Mouse (Mus musculus) kidney, postnatal 10 days (tissue): ENCODE measurements at regions not wholly inside any gene's neighbourhood (a gene's known extent, or its start where the extent isn't known, plus 50 kb on each side); places are given as distances from the start of the nearest gene placed in this dataset.

Experiments
- DNase-seq: peaks from one replicate; pipeline ENCODE4 v3.0.0; 2021; ENCODE audit warnings: mixed read lengths

GRCm38 (mm10) chr15:56027197-56027818 lies 1450.1 kb downstream of the Slc22a22 start:
- no peak for DNase-seq

- no peak for DNase-seq
Measured at GRCm38 (mm10) chr15:56024705-56025104, 1452.7 kb downstream of the Slc22a22 start.

- DNase-seq: no peak
Measured at GRCm38 (mm10) chr15:56023862-56024484, 1453.5 kb downstream of the Slc22a22 start.

GRCm38 (mm10) chr15:56022315-56022714 lies 1455.1 kb downstream of the Slc22a22 start:
- DNase-seq: no peak

GRCm38 (mm10) chr15:56018141-56018540 lies 1459.3 kb downstream of the Slc22a22 start:
- no peak for DNase-seq

- DNase-seq: no peak
Measured at GRCm38 (mm10) chr15:56017561-56017960, 1459.9 kb downstream of the Slc22a22 start.

GRCm38 (mm10) chr15:56016070-56016469 lies 1461.4 kb downstream of the Slc22a22 start:
- no peak for DNase-seq

GRCm38 (mm10) chr15:56014059-56014620 lies 1463.3 kb downstream of the Slc22a22 start:
- DNase-seq: no peak

GRCm38 (mm10) chr15:56008603-56009174 lies 1468.7 kb downstream of the Slc22a22 start:
- no peak for DNase-seq

- DNase-seq: no peak
Measured at GRCm38 (mm10) chr15:56007376-56007775, 1470.0 kb downstream of the Slc22a22 start.

GRCm38 (mm10) chr15:56005361-56005760 lies 1472.1 kb downstream of the Slc22a22 start:
- no peak for DNase-seq

GRCm38 (mm10) chr15:56003921-56004320 lies 1473.5 kb downstream of the Slc22a22 start:
- DNase-seq: no peak

GRCm38 (mm10) chr15:55999605-56000004 lies 1477.8 kb downstream of the Slc22a22 start:
- no peak for DNase-seq

GRCm38 (mm10) chr15:55997977-55998376 lies 1479.4 kb downstream of the Slc22a22 start:
- no peak for DNase-seq

GRCm38 (mm10) chr15:55994680-55995079 lies 1482.7 kb downstream of the Slc22a22 start:
- DNase-seq: no peak

- DNase-seq: no peak
Measured at GRCm38 (mm10) chr15:55975843-55976242, 1501.6 kb downstream of the Slc22a22 start.

GRCm38 (mm10) chr15:55966780-55967179 lies 1510.6 kb downstream of the Slc22a22 start:
- no peak for DNase-seq

- DNase-seq: no peak
Measured at GRCm38 (mm10) chr15:55965296-55965695, 1512.1 kb downstream of the Slc22a22 start.

- no peak for DNase-seq
Measured at GRCm38 (mm10) chr15:55962093-55962492, 1515.3 kb downstream of the Slc22a22 start.
